Mouse (Mus musculus) hindbrain, embryonic 14.5 days (tissue): ENCODE results near the gene A930017K11Rik. TPM values are rescaled to one million over a fixed set of nuclear protein-coding genes. Genes with fewer than 3 reads are reported as not detected.
A peak's percentile ranks its signal among the peaks of the same experiment; 100 is the strongest.

Source experiments
- ATAC-seq: fragments of 200-750 bp; cut with Nextera tagmentation; 2 replicates; pipeline ENCODE4 v1.8.0; 2017; ENCODE audit warnings: moderate number of reproducible peaks, mild to moderate bottlenecking, moderate TSS enrichment, moderate library complexity; ENCODE audit not compliant: low FRiP score
- DNase-seq: peaks from one replicate; pipeline ENCODE4 v3.0.0-alpha.2; 2015; ENCODE audit warnings: low spot score
- H3K27ac ChIP-seq: fragments of 300-500 bp; sonication (generic); 2 replicates; pipeline ENCODE4 v1.5.1; 2014; ENCODE audit warnings: mild to moderate bottlenecking, moderate library complexity
- H3K27me3 ChIP-seq: fragments of 300-500 bp; sonication (generic); 2 replicates; pipeline ENCODE4 v1.6.1; 2014; ENCODE audit warnings: mild to moderate bottlenecking, low read length, mixed read lengths; ENCODE audit not compliant: control insufficient read depth, insufficient read depth
- H3K36me3 ChIP-seq: fragments of 300-500 bp; sonication (generic); replicated peaks from 2 replicates; pipeline ENCODE4 v1.6.1; 2014; ENCODE audit not compliant: control insufficient read depth, insufficient read depth
- H3K4me1 ChIP-seq: fragments of 300-500 bp; sonication (generic); replicated peaks from 2 replicates; pipeline ENCODE4 v1.6.1; 2014; ENCODE audit warnings: antibody characterized with exemption, low read length, mixed read lengths; ENCODE audit not compliant: control insufficient read depth, insufficient read depth
- H3K4me2 ChIP-seq: fragments of 300-500 bp; sonication (generic); replicated peaks from 2 replicates; pipeline ENCODE4 v1.6.1; 2014; ENCODE audit warnings: mild to moderate bottlenecking, moderate library complexity
- H3K4me3 ChIP-seq: fragments of 300-500 bp; sonication (generic); replicated peaks from 2 replicates; pipeline ENCODE4 v1.5.1; 2014; ENCODE audit warnings: mild to moderate bottlenecking, low read length
- H3K9ac ChIP-seq: fragments of 300-500 bp; sonication (generic); 2 replicates; pipeline ENCODE4 v1.6.1; 2014
- H3K9me3 ChIP-seq: fragments of 300-500 bp; sonication (generic); 2 replicates; pipeline ENCODE4 v1.6.1; 2016; ENCODE audit warnings: low read length; ENCODE audit not compliant: control insufficient read depth
- WGBS: fragments of 180-500 bp; shearing (Covaris S2); extraction: QIAGEN DNeasy Blood & Tissue Kit; methylation state at CpG from one replicate; pipeline ENCODE4 v1.1.7; 2014; 5-methylcytosine and 5-hydroxymethylcytosine counted together
- polyA plus RNA-seq: library from polyadenylated mRNA; unstranded; fragments of >200 nt; fragmentation: Nextera tagmentation; extraction: Ambion mirVana; gene quantifications from 2 replicates; pipeline ENCODE4 v1.2.1, GENCODE M21; 2014

The A930017K11Rik gene
- polyA plus RNA-seq, result 0.44 and 1.8 TPM in 2 replicates

GRCm38 (mm10) chr17:25951803-25952623 lies at the start of gene A930017K11Rik:
Gene A930017K11Rik, minus strand, starts transcription at chr17:25952565.
- ATAC-seq (no peak), DNase-seq (no peak)
- Histone ChIP-seq H3K27me3 (peaks cover 41% of the 10 kb centered on the region), H3K36me3 (no peaks in the 10 kb centered on the region), H3K9ac (no peak within 1 kb of the TSS), H3K4me3 (peak within 1 kb of the TSS; percentile 29), H3K9me3 (no peaks in the 10 kb centered on the region), H3K4me1 (peaks cover 11% of the 10 kb centered on the region), H3K4me2 (peak within 1 kb of the TSS; percentile 56), H3K27ac (no peak within 1 kb of the TSS)
- WGBS, result under 1% methylated on average over 56 of the region's 58 CpGs

DNA sequence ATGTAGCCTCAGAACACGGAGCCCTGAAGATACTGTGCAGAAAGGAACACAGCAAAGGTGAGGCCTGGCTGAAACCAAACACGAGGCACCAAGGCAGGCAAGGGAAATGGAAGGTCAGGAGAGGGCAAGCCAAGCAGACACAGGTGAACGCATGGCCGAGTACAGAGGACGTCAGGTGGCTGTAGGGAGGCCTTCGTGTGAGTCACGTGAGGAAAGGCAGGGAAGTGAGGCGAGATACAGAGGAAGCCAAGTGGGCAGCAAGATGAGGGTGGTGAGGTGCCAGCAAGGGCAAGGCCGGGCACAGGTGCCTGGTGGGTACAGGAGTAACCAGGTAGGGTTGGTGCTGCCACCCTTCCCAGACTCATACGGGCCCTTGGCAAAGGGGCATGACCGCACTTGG lies 46.1 kb upstream of the A930017K11Rik start:
- WGBS, result 88% methylated on average over 11 of the region's 11 CpGs
- Histone ChIP-seq H3K27me3 (no peaks in the 10 kb centered on the region), H3K36me3 (peaks cover 78% of the 10 kb centered on the region), H3K4me3 (no peak overlapping the region), H3K4me1 (no peaks in the 10 kb centered on the region), H3K9me3 (no peaks in the 10 kb centered on the region), H3K27ac (no peak overlapping the region), H3K9ac (no peak overlapping the region), H3K4me2 (no peak overlapping the region)
- no peak for DNase-seq
- no peak for ATAC-seq

- no peaks in the 10 kb centered on the region for H3K27me3 ChIP-seq
- no peak overlapping the region for H3K27ac ChIP-seq
- WGBS, result 93% methylated on average over 3 of the region's 3 CpGs
- H3K9me3 ChIP-seq, result no peaks in the 10 kb centered on the region
- H3K4me1 ChIP-seq, result no peaks in the 10 kb centered on the region
- H3K9ac ChIP-seq, result no peak overlapping the region
- DNase-seq, result no peak
- no peak overlapping the region for H3K4me2 ChIP-seq
- H3K4me3 ChIP-seq, result no peak overlapping the region
- no peak for ATAC-seq
- peaks cover 90% of the 10 kb centered on the region for H3K36me3 ChIP-seq
These were observed 41.1 kb upstream of the A930017K11Rik start for GRCm38 (mm10) chr17:25993489-25993888.

- Histone ChIP-seq H3K9me3 (no peaks in the 10 kb centered on the region), H3K4me2 (no peak overlapping the region), H3K4me3 (no peak overlapping the region), H3K27me3 (no peaks in the 10 kb centered on the region), H3K27ac (no peak overlapping the region), H3K36me3 (peaks cover 78% of the 10 kb centered on the region), H3K9ac (no peak overlapping the region), H3K4me1 (no peaks in the 10 kb centered on the region)
- ATAC-seq (no peak), DNase-seq (no peak)
- WGBS, result 98% methylated on average over 4 of the region's 4 CpGs
These were observed 39.9 kb upstream of the A930017K11Rik start for GRCm38 (mm10) chr17:25992274-25992673.

DNA sequence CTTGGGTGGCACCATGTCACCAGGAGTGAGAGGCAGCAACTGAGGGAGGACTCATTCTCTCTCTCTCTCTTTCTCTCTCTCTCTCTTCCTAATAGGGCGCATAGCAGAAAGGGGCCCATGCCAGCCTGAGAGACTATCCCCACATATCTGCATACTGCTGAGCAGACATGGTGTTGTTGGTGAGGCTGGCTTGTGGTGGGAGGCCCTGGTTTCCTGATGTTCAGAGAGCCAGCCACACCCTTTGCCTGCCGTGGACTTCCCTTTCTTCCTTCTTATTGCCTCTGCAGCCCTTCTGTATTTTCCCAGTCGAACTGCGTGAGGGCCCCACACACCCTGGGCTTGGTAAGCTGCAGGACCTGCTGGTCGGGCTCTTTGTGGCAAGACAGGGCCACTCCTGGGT lies 38.0 kb upstream of the A930017K11Rik start:
- no peaks in the 10 kb centered on the region for H3K4me1 ChIP-seq
- H3K9me3 ChIP-seq, result no peaks in the 10 kb centered on the region
- WGBS, result 94% methylated on average over 5 of the region's 5 CpGs
- no peak overlapping the region for H3K4me2 ChIP-seq
- no peak for ATAC-seq
- peaks cover 65% of the 10 kb centered on the region for H3K36me3 ChIP-seq
- no peak overlapping the region for H3K27ac ChIP-seq
- DNase-seq, result no peak
- H3K4me3 ChIP-seq, result no peak overlapping the region
- H3K9ac ChIP-seq, result no peak overlapping the region
- no peaks in the 10 kb centered on the region for H3K27me3 ChIP-seq

GRCm38 (mm10) chr17:25985306-25986294 lies 33.2 kb upstream of the A930017K11Rik start, which contains the start of gene Capn15:
Gene Capn15, minus strand, starts transcription at chr17:25985796.
- ATAC-seq, result peak; percentile 98
- Histone ChIP-seq H3K27ac (peak within 1 kb of the TSS; percentile 89), H3K27me3 (no peaks in the 10 kb centered on the region), H3K4me1 (peaks cover 20% of the 10 kb centered on the region), H3K9ac (peak within 1 kb of the TSS; percentile 91), H3K4me2 (peak within 1 kb of the TSS; percentile 86), H3K36me3 (peaks cover 22% of the 10 kb centered on the region), H3K9me3 (no peaks in the 10 kb centered on the region), H3K4me3 (peak within 1 kb of the TSS; percentile 90)
- under 1% methylated on average over 91 of the region's 91 CpGs for WGBS
- DNase-seq, result peak; percentile 97

- H3K27ac ChIP-seq, result peak overlapping the region; percentile 89
- H3K9me3 ChIP-seq, result no peaks in the 10 kb centered on the region
- H3K4me1 ChIP-seq, result peaks cover 20% of the 10 kb centered on the region
- H3K27me3 ChIP-seq, result no peaks in the 10 kb centered on the region
- H3K9ac ChIP-seq, result peak overlapping the region; percentile 91
- H3K4me3 ChIP-seq, result peak overlapping the region; percentile 90
- H3K36me3 ChIP-seq, result peaks cover 13% of the 10 kb centered on the region
- H3K4me2 ChIP-seq, result peak overlapping the region; percentile 86
- ATAC-seq (no peak; the same call in 1 of the 2 replicates), DNase-seq (no peak)
- WGBS, result 11% methylated on average over 17 of the region's 17 CpGs
These were observed 32.4 kb upstream of the A930017K11Rik start for GRCm38 (mm10) chr17:25984556-25985305.

DNA sequence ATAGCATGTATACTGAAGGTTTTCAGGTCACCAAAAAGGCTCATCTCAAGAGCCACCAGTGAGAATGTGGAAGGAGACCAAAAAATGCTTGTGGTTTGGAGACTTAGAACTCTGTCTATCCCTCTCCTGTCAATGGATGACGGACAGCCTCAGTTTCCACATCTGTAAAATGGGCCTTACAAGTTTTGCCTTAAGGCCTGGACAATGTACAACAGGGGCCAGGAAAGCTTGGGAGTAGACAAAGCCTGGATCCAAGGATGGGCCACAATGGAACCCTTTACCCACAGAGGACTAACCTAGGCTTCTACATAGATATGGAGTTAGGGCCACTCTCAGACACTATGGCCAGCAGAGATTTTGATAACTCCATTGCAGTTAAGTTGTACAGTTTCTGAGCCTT lies 31.7 kb upstream of the A930017K11Rik start:
- Histone ChIP-seq H3K36me3 (peaks cover 6% of the 10 kb centered on the region; the same call in 1 of the 2 replicates), H3K4me2 (peak overlapping the region; percentile 86), H3K27me3 (no peaks in the 10 kb centered on the region), H3K4me3 (peak overlapping the region; percentile 90), H3K4me1 (peaks cover 20% of the 10 kb centered on the region), H3K27ac (no peak overlapping the region), H3K9ac (peak overlapping the region; percentile 91), H3K9me3 (no peaks in the 10 kb centered on the region)
- WGBS, result 100% methylated on average over 1 of the region's 1 CpGs
- no peak for ATAC-seq
- no peak for DNase-seq
